Mouse (Mus musculus) hematopoietic stem cell, adult 5-6 weeks (primary cell): Measurements from ENCODE around the gene 7530416G11Rik. TPM values are rescaled to one million over a fixed set of nuclear protein-coding genes. Genes with fewer than 3 reads are reported as not detected.

Experiments
- ATAC-seq, 2 experiments: fragments of 125-278 bp in 1 of 2; replicated peaks in 1 of 2; 2 replicates each; pipeline ENCODE4 v1.8.0; 2016 to 2017; ENCODE audit warnings: inconsistent platforms in 2 of 2, mild to moderate bottlenecking in 2 of 2, moderate number of reproducible peaks in 2 of 2, low read depth in 1 of 2, moderate TSS enrichment in 1 of 2; ENCODE audit not compliant: low FRiP score in 2 of 2, poor library complexity in 2 of 2, severe bottlenecking in 2 of 2, insufficient read depth in 1 of 2, low TSS enrichment in 1 of 2
- total RNA-seq: library from RNA; stranded (forward); fragments of 172-1452, 232-1000 nt; gene quantifications from 2 replicates; pipeline ENCODE4 v1.2.3, GENCODE M21; 2017

7530416G11Rik gene
- total RNA-seq = not detected in 2 replicates

DNA sequence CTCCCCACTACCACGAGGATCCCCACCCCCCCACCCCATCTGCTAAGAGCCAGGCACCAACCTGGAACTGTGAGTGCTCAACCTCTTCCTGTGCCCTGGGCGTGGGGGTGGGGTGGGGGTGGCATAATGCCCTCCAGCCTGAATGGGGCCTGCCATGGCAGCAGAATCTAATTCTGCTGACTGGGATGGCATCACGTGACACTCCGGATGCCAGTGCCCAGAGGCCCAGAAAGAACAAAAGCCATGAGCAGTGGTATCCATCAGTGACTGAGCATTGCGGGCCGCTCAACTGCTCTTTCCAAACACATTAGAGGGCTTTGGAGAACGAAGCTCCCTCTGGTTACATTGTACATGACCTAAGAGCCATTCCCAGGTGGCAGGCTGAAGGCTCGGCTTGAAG is at the start of gene 7530416G11Rik:
TSS of gene 7530416G11Rik (minus strand) at position 101 of the 400 bp plus-strand sequence.
- ATAC-seq = no peak

DNA sequence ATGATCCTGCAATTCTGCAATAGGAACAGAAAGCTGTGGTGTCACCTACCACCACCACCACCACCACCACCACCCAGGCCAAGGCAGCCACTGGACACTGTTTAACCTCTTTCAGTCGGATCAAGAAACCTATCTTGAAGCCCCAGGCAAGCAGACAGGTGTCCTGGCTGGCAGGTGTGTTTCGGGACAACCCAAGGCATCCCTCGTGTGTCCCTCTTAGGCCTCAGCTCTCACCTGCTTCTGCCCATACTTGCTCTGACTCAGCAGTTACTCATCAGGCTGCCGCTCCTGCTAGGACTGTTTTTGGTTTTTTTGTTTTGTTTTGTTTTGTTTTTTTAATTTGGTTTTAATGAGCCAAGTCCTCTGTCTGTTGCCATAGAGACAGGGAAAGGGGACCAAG is 43.5 kb upstream of the 7530416G11Rik start:
- ATAC-seq = no peak

GRCm38 (mm10) chr15:85545369-85545768 is 42.3 kb upstream of the 7530416G11Rik start:
- ATAC-seq = no peak

DNA sequence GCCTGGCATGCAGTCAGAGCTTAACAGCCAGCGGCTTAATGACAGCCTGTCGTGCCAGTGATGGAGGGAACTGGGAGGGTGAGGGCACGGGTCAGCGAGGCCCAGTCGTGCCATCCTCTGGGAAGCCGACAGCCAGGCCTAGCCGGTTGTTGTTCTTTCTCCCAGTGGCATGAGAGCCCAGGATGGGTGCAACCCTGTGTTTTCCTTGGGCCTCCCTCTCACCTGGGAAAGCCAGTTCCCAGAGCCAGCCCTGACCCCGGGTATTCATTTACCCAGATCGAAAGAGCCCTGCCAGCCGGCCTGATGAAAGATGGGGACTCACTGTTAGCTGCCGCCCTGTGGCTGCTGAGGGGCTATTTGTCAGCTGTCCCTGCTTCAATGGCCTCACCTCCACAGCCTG is 35.1 kb upstream of the 7530416G11Rik start:
- no peak for ATAC-seq

GRCm38 (mm10) chr15:85537151-85537550 is 34.1 kb upstream of the 7530416G11Rik start:
- ATAC-seq = no peak

- no peak for ATAC-seq
Measured at GRCm38 (mm10) chr15:85534646-85535045, 31.6 kb upstream of the 7530416G11Rik start.

- ATAC-seq = no peak
Measured at GRCm38 (mm10) chr15:85534215-85534614, 31.2 kb upstream of the 7530416G11Rik start.

GRCm38 (mm10) chr15:85532063-85532462 is 29.0 kb upstream of the 7530416G11Rik start:
- no peak for ATAC-seq

DNA sequence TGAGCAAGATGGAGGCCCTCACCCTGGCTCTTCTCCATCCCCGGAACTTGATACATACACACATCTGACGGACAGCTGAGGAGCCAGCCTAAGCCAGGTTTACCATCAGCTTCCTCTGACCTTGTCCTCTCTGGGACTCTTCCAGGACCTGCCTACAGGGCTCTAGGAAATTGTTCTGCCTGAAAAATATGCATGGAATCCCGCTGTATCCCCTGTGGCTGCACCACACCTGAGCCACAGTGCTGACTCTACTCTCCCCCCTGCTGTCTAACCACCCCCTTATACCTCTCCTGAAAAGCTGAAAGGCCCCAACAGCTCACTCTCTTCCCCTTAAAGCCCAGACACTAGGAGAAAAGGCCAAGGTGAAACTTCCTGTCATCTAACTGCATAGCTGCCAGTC is 26.9 kb upstream of the 7530416G11Rik start:
- no peak for ATAC-seq

DNA sequence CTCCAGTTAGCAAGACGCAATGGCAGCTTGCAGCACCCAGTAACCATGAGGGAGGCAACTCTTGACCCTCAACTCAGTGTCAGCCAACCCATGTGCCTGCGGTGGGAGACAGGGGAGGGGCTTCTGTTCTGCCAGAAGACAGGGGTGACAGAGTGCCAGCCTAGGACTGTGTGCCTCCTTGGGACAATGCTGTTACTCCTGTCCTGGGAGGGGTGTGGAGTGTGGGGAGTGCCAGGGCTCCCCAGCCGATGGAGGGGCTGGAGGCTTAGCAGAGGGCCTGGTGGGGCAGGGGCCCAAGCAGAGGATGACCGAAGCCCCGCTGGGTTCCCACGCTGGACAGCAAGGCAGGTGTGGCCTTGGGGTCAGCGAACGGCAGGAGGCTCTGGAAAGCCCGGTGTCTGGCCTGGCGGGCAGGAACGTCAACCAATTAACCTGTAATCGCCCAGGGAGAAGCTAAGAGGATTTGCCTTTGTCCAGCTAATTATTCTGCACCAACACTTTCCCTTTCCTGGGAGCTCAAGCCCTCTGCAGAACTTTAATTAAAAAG is 21.4 kb upstream of the 7530416G11Rik start:
- ATAC-seq = no peak

GRCm38 (mm10) chr15:85523173-85523991 is 20.4 kb upstream of the 7530416G11Rik start:
- ATAC-seq = peak; percentile 61 to 72

DNA sequence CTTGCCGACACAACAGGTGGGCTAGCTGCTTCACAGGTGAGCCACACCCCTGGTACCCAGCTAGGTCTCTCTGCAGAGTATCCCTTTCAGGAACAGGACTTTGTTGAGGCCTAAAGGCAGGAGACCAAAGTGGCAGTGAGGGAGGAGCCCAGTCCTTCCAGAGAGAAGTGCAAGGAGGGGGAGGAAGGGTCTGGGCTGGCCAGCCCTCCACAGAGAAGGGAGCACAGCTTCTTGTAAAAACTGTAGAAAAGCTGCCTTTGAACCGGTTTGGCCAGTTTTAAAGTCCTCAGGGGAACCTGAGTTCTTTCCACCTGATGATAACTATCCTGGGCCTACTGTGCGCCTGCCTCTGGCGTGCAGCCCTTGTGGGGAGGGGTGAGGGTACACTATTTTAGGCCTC is 16.4 kb upstream of the 7530416G11Rik start:
- ATAC-seq = no peak

DNA sequence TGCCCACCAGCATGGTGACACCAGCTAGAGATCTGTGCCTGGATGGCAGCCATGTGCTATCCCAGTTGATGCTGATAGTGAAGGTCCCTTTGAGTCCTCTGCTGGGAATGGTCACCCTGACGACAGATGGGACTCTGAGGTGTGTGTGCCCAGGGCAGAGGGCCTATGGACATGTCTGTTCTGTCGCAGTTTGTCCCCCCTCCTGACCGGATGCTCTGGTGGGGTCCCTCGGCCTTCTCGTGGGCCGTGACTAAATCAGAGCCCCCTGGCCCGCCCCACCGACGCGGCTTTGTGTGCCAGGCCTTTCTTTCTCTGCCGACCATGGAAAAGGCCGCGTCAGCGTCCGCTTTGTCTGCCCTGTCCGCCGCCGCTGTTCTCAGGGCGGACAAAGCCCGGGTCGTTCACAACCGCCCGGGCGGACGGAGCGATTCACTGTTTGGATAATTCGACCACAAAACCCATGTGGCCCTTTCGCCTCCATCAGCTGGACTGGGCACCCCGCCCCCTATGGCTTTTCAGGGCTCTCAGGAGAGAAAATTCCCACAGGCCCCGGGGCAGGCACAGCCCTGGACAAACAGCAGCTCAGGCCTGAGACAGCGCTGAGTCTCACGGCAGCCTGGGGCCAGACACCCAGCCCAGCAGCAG is 4.5 kb upstream of the 7530416G11Rik start:
- ATAC-seq = no peak

DNA sequence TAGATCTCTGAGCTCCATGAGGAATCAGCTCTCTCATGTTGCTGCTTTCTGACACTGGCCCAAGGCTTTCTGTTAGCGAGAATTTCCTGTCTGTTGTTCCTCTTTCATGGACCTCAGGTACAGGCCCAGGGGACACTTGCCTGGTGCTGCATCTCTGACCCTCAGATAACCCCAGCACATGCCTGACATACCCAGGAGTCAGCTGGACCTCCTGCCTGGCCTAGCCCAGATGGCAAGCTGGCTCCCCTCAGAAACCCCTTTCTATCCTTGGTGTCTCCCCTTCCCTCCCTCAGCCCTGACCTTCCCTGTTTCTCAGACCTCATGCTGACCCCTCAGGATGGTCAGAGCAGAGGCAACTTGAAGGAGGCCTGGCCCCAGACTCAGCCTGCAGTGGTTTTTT is 3.7 kb upstream of the 7530416G11Rik start:
- no peak for ATAC-seq

GRCm38 (mm10) chr15:85505118-85505925 is 2.3 kb upstream of the 7530416G11Rik start:
- ATAC-seq = no peak

DNA sequence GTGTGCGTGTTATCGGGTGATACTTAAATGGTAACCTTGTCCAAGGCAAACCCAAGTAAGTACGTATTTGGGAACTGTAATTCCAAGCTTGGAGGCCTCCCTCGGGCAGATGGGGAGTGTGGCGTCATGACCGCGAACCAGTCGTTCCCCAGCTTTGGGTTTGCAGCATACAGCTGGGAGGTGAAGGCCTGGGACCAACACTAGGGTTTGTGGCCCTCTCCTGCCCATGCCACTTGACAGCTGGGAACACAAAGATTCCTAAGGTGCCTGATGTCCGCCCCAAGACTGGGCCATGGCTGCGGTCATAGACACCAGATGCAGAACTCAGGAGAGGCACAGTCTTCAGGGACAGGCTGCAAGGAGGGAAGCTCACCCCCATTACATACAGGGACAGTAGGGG is 2.8 kb downstream of the 7530416G11Rik start:
- ATAC-seq = no peak

GRCm38 (mm10) chr15:85497981-85498475 is 5.0 kb downstream of the 7530416G11Rik start:
- no peak for ATAC-seq
